Mouse (Mus musculus) embryonic facial prominence, embryonic 13.5 days (tissue): ENCODE measurements around the gene Npff. TPM values are rescaled to one million over a fixed set of nuclear protein-coding genes. Genes with fewer than 3 reads are reported as not detected.
A peak's percentile ranks its signal among the peaks of the same experiment; 100 is the strongest.

Experiments
- ATAC-seq: fragments of 200-750 bp; cut with Nextera tagmentation; 2 replicates; pipeline ENCODE4 v1.8.0; 2017; ENCODE audit warnings: low read depth; ENCODE audit not compliant: insufficient number of reproducible peaks, insufficient read depth, low FRiP score, low TSS enrichment
- H3K27ac ChIP-seq: fragments of 300-500 bp; sonication (generic); 2 replicates; pipeline ENCODE4 v1.5.1; 2015; ENCODE audit warnings: moderate library complexity, mild to moderate bottlenecking, inconsistent platforms
- H3K27me3 ChIP-seq: fragments of 300-500 bp; sonication (generic); 2 replicates; pipeline ENCODE4 v1.6.1; 2015; ENCODE audit warnings: mild to moderate bottlenecking, inconsistent platforms
- H3K36me3 ChIP-seq: fragments of 300-500 bp; sonication (generic); 2 replicates; pipeline ENCODE4 v1.6.1; 2015; ENCODE audit warnings: mild to moderate bottlenecking, inconsistent platforms
- H3K4me1 ChIP-seq: fragments of 300-500 bp; sonication (generic); 2 replicates; pipeline ENCODE4 v1.6.1; 2015; ENCODE audit warnings: inconsistent platforms
- H3K4me2 ChIP-seq: fragments of 300-500 bp; sonication (generic); 2 replicates; pipeline ENCODE4 v1.6.1; 2015; ENCODE audit warnings: moderate library complexity, mild to moderate bottlenecking, inconsistent platforms
- H3K4me3 ChIP-seq: fragments of 300-500 bp; sonication (generic); 2 replicates; pipeline ENCODE4 v1.5.1; 2015; ENCODE audit warnings: mild to moderate bottlenecking, inconsistent platforms
- H3K9ac ChIP-seq: fragments of 300-500 bp; sonication (generic); 2 replicates; pipeline ENCODE4 v1.6.1; 2015; ENCODE audit warnings: mild to moderate bottlenecking, inconsistent platforms
- H3K9me3 ChIP-seq: fragments of 300-500 bp; sonication (generic); 2 replicates; pipeline ENCODE4 v1.6.1; 2016; ENCODE audit warnings: inconsistent platforms
- WGBS: fragments of 180-500 bp; shearing (Covaris S2); methylation state at CpG from one replicate; pipeline ENCODE4 v1.1.7; 2015; ENCODE audit warnings: mixed read lengths; 5-methylcytosine and 5-hydroxymethylcytosine counted together
- polyA plus RNA-seq: library from polyadenylated mRNA; unstranded; fragments of >200 nt; fragmentation: Nextera tagmentation; extraction: Ambion mirVana; gene quantifications from 2 replicates; pipeline ENCODE4 v1.2.1, GENCODE M21; 2015

Npff gene
- polyA plus RNA-seq, 1 experiment from 2014 or later = 3.8 TPM

DNA sequence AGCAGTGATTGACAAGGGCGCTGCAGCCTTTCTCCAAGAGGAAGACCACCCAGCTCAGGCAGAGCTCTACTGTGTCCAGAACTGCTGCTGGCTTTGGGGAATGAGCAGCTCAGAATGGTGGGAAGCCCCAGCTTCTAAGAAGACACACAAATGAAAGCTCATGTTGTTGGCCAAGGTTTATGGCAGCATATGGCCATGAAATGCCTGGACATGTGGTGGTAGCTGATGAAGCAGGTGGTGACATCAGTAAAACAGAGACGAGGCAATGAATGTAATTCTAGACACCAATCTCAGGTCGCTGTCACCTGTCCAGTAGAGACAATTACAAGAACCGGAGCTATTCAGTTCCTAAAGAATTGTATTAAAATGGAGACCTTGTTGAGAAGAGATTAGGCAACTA is 20.1 kb upstream of the Npff start:
- Histone ChIP-seq H3K4me2 (no peak overlapping the region), H3K27me3 (no peaks in the 10 kb centered on the region), H3K9ac (no peak overlapping the region), H3K4me3 (no peak overlapping the region), H3K36me3 (peaks cover 78% of the 10 kb centered on the region), H3K9me3 (no peaks in the 10 kb centered on the region), H3K4me1 (no peaks in the 10 kb centered on the region), H3K27ac (no peak overlapping the region)
- no peak for ATAC-seq
- 86% methylated on average over 4 of the region's 4 CpGs for WGBS

DNA sequence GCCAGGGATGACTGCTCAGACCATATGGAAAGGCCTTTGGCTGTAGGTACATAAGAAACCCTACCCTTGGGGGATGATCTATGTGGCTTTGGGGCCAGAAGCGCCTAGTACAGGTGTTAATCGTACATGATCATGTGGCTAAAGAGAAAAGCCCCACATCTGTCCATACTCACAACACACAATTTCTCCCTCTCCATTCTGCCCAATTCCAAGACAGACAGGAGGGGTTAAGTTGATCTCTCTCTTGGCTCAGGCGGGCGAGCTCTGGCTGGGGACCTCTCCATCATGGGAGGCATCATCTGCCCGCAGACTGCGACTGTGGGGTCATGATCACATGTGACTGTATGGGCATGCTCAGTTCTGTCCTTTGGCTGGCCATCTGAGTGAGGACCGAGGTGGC is 9.2 kb upstream of the Npff start:
- Histone ChIP-seq H3K27me3 (no peaks in the 10 kb centered on the region), H3K9ac (no peak overlapping the region), H3K27ac (no peak overlapping the region), H3K4me3 (no peak overlapping the region), H3K4me2 (no peak overlapping the region), H3K36me3 (peaks cover 79% of the 10 kb centered on the region), H3K9me3 (no peaks in the 10 kb centered on the region), H3K4me1 (no peaks in the 10 kb centered on the region)
- WGBS = 97% methylated on average over 7 of the region's 7 CpGs
- ATAC-seq = no peak

DNA sequence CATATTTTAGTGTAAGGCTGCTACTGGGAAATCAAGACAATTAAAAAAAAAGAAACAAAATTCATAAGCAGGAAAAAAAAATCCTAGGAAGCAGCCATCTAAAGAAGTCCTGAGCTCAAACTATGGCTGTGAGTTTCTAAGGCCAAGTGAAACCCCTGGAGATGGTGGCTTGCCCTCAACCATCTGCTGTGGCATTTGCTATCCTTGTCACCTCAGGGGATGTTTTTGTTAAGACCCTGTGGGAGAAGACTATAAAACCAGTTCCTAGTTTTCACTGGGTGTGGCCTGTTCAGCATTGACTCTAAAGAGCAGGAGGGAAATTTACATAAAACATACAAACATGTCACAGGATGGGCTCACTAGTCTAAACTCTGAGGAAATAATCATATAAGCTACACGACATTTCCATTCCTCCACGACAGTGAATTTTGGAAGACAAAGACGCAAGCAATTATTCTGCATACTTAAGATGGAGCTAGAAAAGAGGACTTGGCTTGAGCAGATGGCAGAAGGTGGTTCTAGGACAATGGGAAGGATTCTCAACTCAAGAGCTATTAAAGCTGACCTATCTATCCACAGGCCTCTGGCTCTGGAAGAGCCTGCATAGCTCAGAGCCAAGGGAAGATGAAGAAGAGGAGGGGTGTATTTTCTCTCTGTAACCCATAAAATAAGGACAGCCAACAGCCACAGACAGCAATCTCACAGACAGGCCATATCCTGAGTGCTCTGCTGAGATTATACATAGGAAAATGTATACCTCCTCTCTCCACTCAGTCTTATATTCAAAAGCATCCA is 7.6 kb upstream of the Npff start:
- H3K4me2 ChIP-seq = no peak overlapping the region
- no peak overlapping the region for H3K27ac ChIP-seq
- peaks cover 88% of the 10 kb centered on the region for H3K36me3 ChIP-seq
- WGBS = 92% methylated on average over 3 of the region's 3 CpGs
- no peak for ATAC-seq
- H3K27me3 ChIP-seq = no peaks in the 10 kb centered on the region
- H3K4me1 ChIP-seq = no peaks in the 10 kb centered on the region
- H3K4me3 ChIP-seq = no peak overlapping the region
- H3K9me3 ChIP-seq = no peaks in the 10 kb centered on the region
- H3K9ac ChIP-seq = no peak overlapping the region

GRCm38 (mm10) chr15:102531586-102531985 is 6.8 kb upstream of the Npff start:
- Histone ChIP-seq H3K4me2 (no peak overlapping the region), H3K36me3 (peaks cover 82% of the 10 kb centered on the region), H3K27ac (no peak overlapping the region), H3K9me3 (no peaks in the 10 kb centered on the region), H3K4me1 (no peaks in the 10 kb centered on the region), H3K4me3 (no peak overlapping the region), H3K27me3 (no peaks in the 10 kb centered on the region), H3K9ac (no peak overlapping the region)
- WGBS = 86% methylated on average over 4 of the region's 4 CpGs
- no peak for ATAC-seq

DNA sequence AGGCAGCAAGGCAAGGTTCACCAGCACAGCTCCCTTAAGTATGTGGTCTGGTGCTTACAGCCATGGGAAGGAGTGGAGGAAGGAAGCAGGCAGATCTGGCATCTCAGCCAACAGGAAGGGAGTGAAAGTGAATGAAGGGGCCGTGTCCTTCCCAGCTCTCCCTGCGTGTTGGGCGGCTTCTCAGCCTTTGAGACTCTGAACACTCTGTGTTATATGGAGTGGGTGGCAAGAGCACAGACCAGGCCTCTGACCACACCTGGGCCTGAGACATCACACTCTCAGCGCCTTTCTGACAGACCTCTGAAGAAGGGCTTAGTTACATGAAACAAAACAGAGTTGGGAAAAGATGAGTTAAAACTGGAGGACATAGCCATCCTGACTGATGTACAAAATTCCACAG is 5.8 kb upstream of the Npff start:
- 82% methylated on average over 4 of the region's 4 CpGs for WGBS
- Histone ChIP-seq H3K4me1 (no peaks in the 10 kb centered on the region), H3K9ac (no peak overlapping the region), H3K36me3 (peaks cover 76% of the 10 kb centered on the region), H3K27ac (no peak overlapping the region), H3K4me3 (no peak overlapping the region), H3K4me2 (no peak overlapping the region), H3K9me3 (no peaks in the 10 kb centered on the region), H3K27me3 (no peaks in the 10 kb centered on the region)
- no peak for ATAC-seq

DNA sequence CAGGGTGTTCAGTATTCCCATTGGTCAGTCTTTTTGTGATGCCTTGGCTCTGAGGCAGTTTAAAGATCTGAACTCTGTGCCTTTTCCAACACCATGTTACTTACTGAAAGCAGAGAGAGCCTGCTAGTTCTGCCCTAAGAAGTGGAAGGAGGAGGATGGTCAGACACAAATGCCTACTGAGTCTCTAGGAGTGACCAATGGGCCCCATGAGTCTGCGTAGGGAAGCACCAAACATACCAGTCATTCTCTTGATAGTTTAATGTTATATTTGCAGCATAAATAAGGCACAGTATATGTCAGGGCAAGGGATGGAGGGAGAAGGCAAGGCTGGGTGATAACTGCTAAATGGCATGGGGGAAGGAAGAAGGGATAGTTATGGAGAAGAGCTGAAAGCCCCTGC is 3.7 kb upstream of the Npff start:
- 92% methylated on average over 1 of the region's 1 CpGs for WGBS
- no peaks in the 10 kb centered on the region for H3K9me3 ChIP-seq
- H3K27ac ChIP-seq = no peak overlapping the region
- no peak overlapping the region for H3K4me2 ChIP-seq
- H3K27me3 ChIP-seq = no peaks in the 10 kb centered on the region
- ATAC-seq = no peak
- H3K4me3 ChIP-seq = no peak overlapping the region
- H3K4me1 ChIP-seq = no peaks in the 10 kb centered on the region
- H3K36me3 ChIP-seq = peaks cover 75% of the 10 kb centered on the region
- no peak overlapping the region for H3K9ac ChIP-seq

DNA sequence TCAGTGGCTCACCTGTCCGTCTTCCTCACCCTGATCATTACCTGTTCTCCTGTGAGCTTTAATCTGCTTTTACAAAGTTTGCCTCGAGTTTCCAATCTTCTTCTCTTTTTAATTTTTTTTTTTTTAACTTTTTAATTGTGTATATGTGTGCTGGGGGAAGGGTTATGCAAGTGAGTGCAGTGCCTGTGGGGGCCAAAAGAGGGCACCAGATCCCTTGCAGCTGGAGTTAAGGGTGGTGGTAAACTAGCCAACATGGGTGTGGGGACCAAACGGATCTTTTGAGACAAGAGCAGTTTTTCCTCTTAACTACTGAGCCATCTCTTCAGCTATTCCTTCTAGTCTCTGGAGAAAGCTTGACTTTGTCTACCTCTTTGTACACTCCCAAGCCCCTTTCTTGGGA is 3.2 kb upstream of the Npff start:
- H3K4me1 ChIP-seq = no peaks in the 10 kb centered on the region
- H3K27ac ChIP-seq = no peak overlapping the region
- no peak for ATAC-seq
- no peak overlapping the region for H3K4me2 ChIP-seq
- H3K9ac ChIP-seq = no peak overlapping the region
- H3K27me3 ChIP-seq = no peaks in the 10 kb centered on the region
- H3K9me3 ChIP-seq = no peaks in the 10 kb centered on the region
- H3K4me3 ChIP-seq = no peak overlapping the region
- 71% methylated on average over 3 of the region's 3 CpGs for WGBS
- H3K36me3 ChIP-seq = peaks cover 73% of the 10 kb centered on the region

GRCm38 (mm10) chr15:102526111-102527002 is 1.6 kb upstream of the Npff start:
- Histone ChIP-seq H3K4me2 (no peak overlapping the region), H3K36me3 (peaks cover 73% of the 10 kb centered on the region), H3K9me3 (no peaks in the 10 kb centered on the region), H3K27ac (no peak overlapping the region), H3K9ac (no peak overlapping the region), H3K4me1 (no peaks in the 10 kb centered on the region), H3K27me3 (no peaks in the 10 kb centered on the region), H3K4me3 (no peak overlapping the region)
- WGBS = 86% methylated on average over 6 of the region's 6 CpGs
- no peak for ATAC-seq

- H3K9me3 ChIP-seq = no peaks in the 10 kb centered on the region
- H3K9ac ChIP-seq = no peak overlapping the region
- H3K27me3 ChIP-seq = no peaks in the 10 kb centered on the region
- H3K36me3 ChIP-seq = peaks cover 45% of the 10 kb centered on the region
- H3K4me2 ChIP-seq = no peak overlapping the region
- H3K4me3 ChIP-seq = no peak overlapping the region
- H3K4me1 ChIP-seq = peaks cover 9% of the 10 kb centered on the region
- WGBS = 89% methylated on average over 4 of the region's 4 CpGs
- no peak for ATAC-seq
- no peak overlapping the region for H3K27ac ChIP-seq
These were observed 3.3 kb downstream of the Npff start for GRCm38 (mm10) chr15:102521480-102521879.

DNA sequence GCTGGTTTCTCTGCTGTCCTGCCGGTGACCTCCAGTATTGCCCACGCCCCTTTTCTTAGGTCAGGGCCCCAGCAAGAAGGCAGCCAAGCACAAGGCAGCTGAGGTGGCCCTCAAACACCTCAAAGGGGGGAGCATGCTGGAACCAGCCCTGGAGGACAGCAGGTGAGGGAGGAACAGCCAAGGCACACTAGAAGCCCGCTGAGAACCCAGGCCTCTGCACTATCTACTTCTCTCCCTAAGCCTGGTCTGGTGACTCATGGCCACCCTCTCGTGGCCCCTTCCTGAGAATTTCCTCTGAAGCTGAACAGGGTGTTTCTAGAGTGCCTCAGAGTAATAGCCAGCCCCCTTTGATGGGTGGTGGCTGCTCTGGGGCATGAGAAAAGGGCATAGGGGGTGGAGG is 4.3 kb downstream of the Npff start:
- ATAC-seq = no peak
- Histone ChIP-seq H3K4me2 (no peak overlapping the region), H3K36me3 (peaks cover 43% of the 10 kb centered on the region), H3K4me1 (peaks cover 19% of the 10 kb centered on the region), H3K27ac (no peak overlapping the region), H3K4me3 (no peak overlapping the region), H3K27me3 (no peaks in the 10 kb centered on the region), H3K9ac (0 out of 2 replicates have a peak overlapping the region, but pooled peaks have one; percentile 7), H3K9me3 (no peaks in the 10 kb centered on the region)
- WGBS = 77% methylated on average over 4 of the region's 4 CpGs

- Histone ChIP-seq H3K36me3 (peaks cover 41% of the 10 kb centered on the region), H3K4me2 (peak overlapping the region; percentile 88), H3K4me3 (peak overlapping the region; percentile 70), H3K4me1 (peaks cover 26% of the 10 kb centered on the region), H3K9ac (peak overlapping the region; percentile 89), H3K27ac (peak overlapping the region; percentile 100), H3K9me3 (no peaks in the 10 kb centered on the region), H3K27me3 (no peaks in the 10 kb centered on the region)
- ATAC-seq = no peak
- WGBS = 64% methylated on average over 17 of the region's 17 CpGs
These were observed 5.3 kb downstream of the Npff start for GRCm38 (mm10) chr15:102519211-102520141.
